Mouse (Mus musculus): ENCODE measurements around the gene Gm14851.
"Not testable (repeated sequence)": the region's sequence is repeated elsewhere in the genome, so short reads cannot be mapped to it uniquely, and the experiment has no call there.

The Gm14851 gene

GRCm38 (mm10) chr8:21095950-21096349 lies at the start of gene Gm14851:
Gene Gm14851, minus strand, starts transcription at chr8:21096050.
- DNase-seq (ENCODE audit: low spot score in 2 of 2), result not testable (repeated sequence)

GRCm38 (mm10) chr8:21134342-21134741 lies 38.5 kb upstream of the Gm14851 start, which contains the start of gene Defa30:
Gene Defa30, plus strand, starts transcription at chr8:21134642.
- DNase-seq (ENCODE audit: low spot score in 2 of 2), result not testable (repeated sequence)

GRCm38 (mm10) chr8:21093106-21093505 lies 2.7 kb downstream of the Gm14851 start:
- no peak for DNase-seq (ENCODE audit: low spot score in 2 of 2)

GRCm38 (mm10) chr8:21084142-21084541 lies 11.7 kb downstream of the Gm14851 start, which contains the start of gene Defa25:
Gene Defa25, plus strand, starts transcription at chr8:21084442.
- not testable (repeated sequence) for DNase-seq (ENCODE audit: low spot score in 2 of 2)

- not testable (repeated sequence) for DNase-seq (ENCODE audit: low spot score in 2 of 2)
Observed at GRCm38 (mm10) chr8:21064738-21065137, 31.1 kb downstream of the Gm14851 start, which contains the start of gene Defa35. Gene Defa35, plus strand, starts transcription at chr8:21065038.

GRCm38 (mm10) chr8:21054747-21055146 lies 41.1 kb downstream of the Gm14851 start, which contains the start of gene Defa23:
Gene Defa23, plus strand, starts transcription at chr8:21055047.
- DNase-seq (ENCODE audit: low spot score in 2 of 2), result not testable (repeated sequence)
